Mouse (Mus musculus) left cerebral cortex, adult 11 months (tissue): ENCODE data around the gene Gm17509.

Experiments used
- DNase-seq: peaks from one replicate; pipeline ENCODE4 v3.0.0; 2022; ENCODE audit warnings: low spot score

Gm17509 gene

GRCm38 (mm10) chr13:117220501-117221321 lies at the start of gene Gm17509:
TSS of gene Gm17509 (minus strand) at chr13:117221075.
- peak; percentile 37 for DNase-seq

- DNase-seq: no peak
These were observed 47.1 kb upstream of the Gm17509 start for GRCm38 (mm10) chr13:117267963-117268362.

GRCm38 (mm10) chr13:117266156-117266555 lies 45.3 kb upstream of the Gm17509 start:
- no peak for DNase-seq

- no peak for DNase-seq
These were observed 39.8 kb upstream of the Gm17509 start for GRCm38 (mm10) chr13:117260704-117261103.

GRCm38 (mm10) chr13:117242621-117243020 lies 21.7 kb upstream of the Gm17509 start:
- DNase-seq: no peak

- DNase-seq: no peak
These were observed 21.2 kb upstream of the Gm17509 start for GRCm38 (mm10) chr13:117242063-117242462.

GRCm38 (mm10) chr13:117237111-117237510 lies 16.2 kb upstream of the Gm17509 start:
- no peak for DNase-seq

GRCm38 (mm10) chr13:117235530-117236212 lies 14.8 kb upstream of the Gm17509 start:
- DNase-seq: no peak

- no peak for DNase-seq
These were observed 13.6 kb upstream of the Gm17509 start for GRCm38 (mm10) chr13:117234486-117234885.

GRCm38 (mm10) chr13:117233808-117234207 lies 12.9 kb upstream of the Gm17509 start:
- no peak for DNase-seq

GRCm38 (mm10) chr13:117230371-117231110 lies 9.7 kb upstream of the Gm17509 start:
- DNase-seq: no peak

GRCm38 (mm10) chr13:117225561-117225960 lies 4.7 kb upstream of the Gm17509 start:
- DNase-seq: no peak

GRCm38 (mm10) chr13:117224901-117225300 lies 4.0 kb upstream of the Gm17509 start:
- DNase-seq: no peak

- no peak for DNase-seq
These were observed 2.2 kb upstream of the Gm17509 start for GRCm38 (mm10) chr13:117223125-117223524.

GRCm38 (mm10) chr13:117219871-117220500 lies 889 bp downstream of the Gm17509 start:
- DNase-seq: no peak

- no peak for DNase-seq
These were observed 2.8 kb downstream of the Gm17509 start for GRCm38 (mm10) chr13:117218092-117218491.

- no peak for DNase-seq
These were observed 3.3 kb downstream of the Gm17509 start for GRCm38 (mm10) chr13:117217621-117218020.

- no peak for DNase-seq
These were observed 4.0 kb downstream of the Gm17509 start for GRCm38 (mm10) chr13:117216752-117217363.

- DNase-seq: no peak
These were observed 4.7 kb downstream of the Gm17509 start for GRCm38 (mm10) chr13:117216126-117216525.

- DNase-seq: no peak
These were observed 5.4 kb downstream of the Gm17509 start for GRCm38 (mm10) chr13:117215481-117215880.

- no peak for DNase-seq
These were observed 9.4 kb downstream of the Gm17509 start for GRCm38 (mm10) chr13:117211386-117211875.
